In genomic region chr12:4917805-4918591, GRCm38 (mm10) we compare ENCODE assay signal across 8 mouse cellular contexts. TPM values are rescaled to one million over a fixed set of nuclear protein-coding genes. Genes with fewer than 3 reads are reported as not detected.
DNase-seq lines count a peak whose midpoint lies in the region; ATAC-seq and TF ChIP-seq lines count a peak whose summit lies in the region.

No protein-coding gene starts in this region.

- ATAC-seq in kidney, embryonic 14.5 days (ENCODE audit: low FRiP score, low TSS enrichment): peak; percentile 74
- peak; percentile 73 for ATAC-seq in monocyte, adult 5-6 weeks (replicated peaks; ENCODE audit: insufficient number of reproducible peaks, low FRiP score, low TSS enrichment, poor library complexity, severe bottlenecking)

- DNase-seq in 3T3-L1 (ENCODE audit: low read depth, low spot score): peak; percentile 72
- peak; percentile 46 for DNase-seq in adrenal gland, adult 8-10 months
- peak; percentile 84 for DNase-seq in heart, embryonic 10.5 days (ENCODE audit: low spot score)
- peak; percentile 81 for DNase-seq in liver, adult 2 months (ENCODE audit: extremely low read depth, low read depth, low spot score)
- peak; percentile 84 for DNase-seq in splenic B cell, adult 2 months (ENCODE audit: low read depth, low spot score)

- under 1% methylated on average over 48 of the region's 48 CpGs for WGBS in heart, embryonic 10.5 days
- WGBS in kidney, embryonic 14.5 days: under 1% methylated on average over 42 of the region's 48 CpGs
- WGBS in liver, adult 2 months: under 1% methylated on average over 47 of the region's 48 CpGs

- H3K27ac ChIP-seq in embryonic fibroblast, embryonic 13.5 days (ENCODE audit: insufficient read depth, low read length): peak overlapping the region; percentile 56
- H3K27ac ChIP-seq in heart, embryonic 10.5 days: peak overlapping the region; percentile 100
- H3K27ac ChIP-seq in kidney, embryonic 14.5 days (ENCODE audit: low read depth, low read length): peak overlapping the region; percentile 96
- peak overlapping the region; percentile 82 for H3K27ac ChIP-seq in liver, adult 2 months (replicated peaks; ENCODE audit: insufficient read depth, low read depth, low read length)

- peak; percentile 56 for TF ChIP-seq POLR2A in embryonic fibroblast, embryonic 13.5 days (IDR thresholded peaks at IDR 0.05; ENCODE audit: low read depth, low read length)
- no peak for TF ChIP-seq POLR2A in liver, adult 2 months (IDR thresholded peaks at IDR 0.05; ENCODE audit: extremely low read depth, insufficient read depth, low read length)

- H3K4me2 ChIP-seq in kidney, embryonic 14.5 days (replicated peaks; ENCODE audit: low read depth, low read length): peak overlapping the region; percentile 67

- no peaks in the 10 kb centered on the region for H3K27me3 ChIP-seq in heart, embryonic 10.5 days (ENCODE audit: insufficient read depth, poor library complexity, severe bottlenecking)
- no peaks in the 10 kb centered on the region for H3K27me3 ChIP-seq in kidney, embryonic 14.5 days (ENCODE audit: control insufficient read depth, insufficient read depth, low read length)
- H3K27me3 ChIP-seq in liver, adult 2 months (ENCODE audit: control insufficient read depth, insufficient read depth, low read length): no peaks in the 10 kb centered on the region
- no peaks in the 10 kb centered on the region; the same call in 1 of the 2 replicates for H3K27me3 ChIP-seq in splenic B cell, adult 2 months (ENCODE audit: control insufficient read depth, insufficient read depth, low read length, poor library complexity, severe bottlenecking)

- peaks cover 4% of the 10 kb centered on the region; the same call in 1 of the 2 replicates for H3K79me2 ChIP-seq in liver, adult 2 months (ENCODE audit: control insufficient read depth, insufficient read depth, low read length)

- H3K9ac ChIP-seq in kidney, embryonic 14.5 days (ENCODE audit: low read depth, low read length): peak overlapping the region; percentile 99
- H3K9ac ChIP-seq in liver, adult 2 months (ENCODE audit: low read depth, low read length): peak overlapping the region; percentile 95

- no peaks in the 10 kb centered on the region for H3K36me3 ChIP-seq in heart, embryonic 10.5 days
- H3K36me3 ChIP-seq in kidney, embryonic 14.5 days (ENCODE audit: control insufficient read depth, insufficient read depth, low read length): no peaks in the 10 kb centered on the region
- H3K36me3 ChIP-seq in liver, adult 2 months (ENCODE audit: control insufficient read depth, insufficient read depth, low read length): no peaks in the 10 kb centered on the region
- H3K36me3 ChIP-seq in splenic B cell, adult 2 months (ENCODE audit: control insufficient read depth, insufficient read depth, low read length, poor library complexity, severe bottlenecking): no peaks in the 10 kb centered on the region

- peak overlapping the region; percentile 94 for H3K4me3 ChIP-seq in embryonic fibroblast, embryonic 13.5 days (ENCODE audit: insufficient read depth, low read length)
- H3K4me3 ChIP-seq in heart, embryonic 10.5 days: peak overlapping the region; percentile 85
- peak overlapping the region; percentile 66 for H3K4me3 ChIP-seq in kidney, embryonic 14.5 days (ENCODE audit: low read length)
- H3K4me3 ChIP-seq in liver, adult 2 months (ENCODE audit: insufficient read depth, low read depth, low read length): peak overlapping the region; percentile 82

- H3K4me1 ChIP-seq in embryonic fibroblast, embryonic 13.5 days (ENCODE audit: control insufficient read depth, insufficient read depth, low read length): no peaks in the 10 kb centered on the region
- H3K4me1 ChIP-seq in heart, embryonic 10.5 days: no peaks in the 10 kb centered on the region; the same call in 1 of the 2 replicates
- no peaks in the 10 kb centered on the region for H3K4me1 ChIP-seq in kidney, embryonic 14.5 days (ENCODE audit: control insufficient read depth, insufficient read depth, low read length)
- peaks cover 11% of the 10 kb centered on the region for H3K4me1 ChIP-seq in liver, adult 2 months (ENCODE audit: control insufficient read depth, insufficient read depth, low read length)

- no peak for TF ChIP-seq CTCF in embryonic fibroblast, embryonic 13.5 days (IDR thresholded peaks at IDR 0.05; ENCODE audit: borderline replicate concordance, insufficient read depth, low read length)
- no peak for TF ChIP-seq CTCF in liver, adult 2 months (IDR thresholded peaks at IDR 0.05; ENCODE audit: low read depth, low read length)

- no peaks in the 10 kb centered on the region for H3K9me3 ChIP-seq in heart, embryonic 10.5 days
- H3K9me3 ChIP-seq in kidney, embryonic 14.5 days (ENCODE audit: control insufficient read depth, low read length): no peaks in the 10 kb centered on the region

RNA-seq across cellular contexts. Expression of gene Atad2b, which starts 0.8 kb away (rescaled TPM):
- total RNA-seq in adrenal gland, adult 8-10 months (2022): 10 to 100 TPM; 22.5 to 31.4 (median 25.5) TPM
- 17.5 and 24.2 TPM in 2 replicates for polyA plus RNA-seq in embryonic fibroblast, embryonic 13.5 days (2011; ENCODE audit: insufficient read length, low read depth, missing spikeins)
- polyA plus RNA-seq in heart, embryonic 10.5 days (2016; fragmentation: Nextera tagmentation; extraction: Ambion mirVana): 6.7 and 8.8 TPM in 2 replicates
- polyA plus RNA-seq in kidney, embryonic 14.5 days (2014; fragmentation: Nextera tagmentation; extraction: Ambion mirVana): 15.7 and 21.8 TPM in 2 replicates
- total RNA-seq in liver, adult 2 months (2014; rRNA removed): 12.5 and 13.6 TPM in 2 replicates
- 5.3 and 7.2 TPM in 2 replicates for polyA plus RNA-seq in liver, adult 2 months (2012; rRNA removed)
- 43.3 to 66.9 TPM (median 52.2 TPM) in 3 replicates for total RNA-seq in monocyte, adult 5-6 weeks (2017)

RNA-seq across cellular contexts. Expression of gene Ubxn2a, which starts 10.5 kb away (rescaled TPM):
- 10 to 100 TPM; 38.2 to 49.6 (median 42.1) TPM for total RNA-seq in adrenal gland, adult 8-10 months (2022)
- 18.0 and 21.3 TPM in 2 replicates for polyA plus RNA-seq in embryonic fibroblast, embryonic 13.5 days (2011; ENCODE audit: insufficient read length, low read depth, missing spikeins)
- polyA plus RNA-seq in heart, embryonic 10.5 days (2016; fragmentation: Nextera tagmentation; extraction: Ambion mirVana): 29.6 and 30.7 TPM in 2 replicates
- polyA plus RNA-seq in kidney, embryonic 14.5 days (2014; fragmentation: Nextera tagmentation; extraction: Ambion mirVana): 17.4 and 27.0 TPM in 2 replicates
- total RNA-seq in liver, adult 2 months (2014; rRNA removed): 15.6 and 18.7 TPM in 2 replicates
- polyA plus RNA-seq in liver, adult 2 months (2012; rRNA removed): 3.2 and 3.4 TPM in 2 replicates
- total RNA-seq in monocyte, adult 5-6 weeks (2017): 43.1 to 48.6 TPM (median 47.9 TPM) in 3 replicates

RNA-seq across cellular contexts. Expression of gene Mfsd2b, which starts 43.8 kb away (rescaled TPM):
- total RNA-seq in adrenal gland, adult 8-10 months (2022): 1 to 10 TPM in 1 of 4 experiments, under 1 TPM in 3; 0.67 to 1.8 (median 0.83) TPM
- 0.27 and 0.28 TPM in 2 replicates for polyA plus RNA-seq in embryonic fibroblast, embryonic 13.5 days (2011; ENCODE audit: insufficient read length, low read depth, missing spikeins)
- polyA plus RNA-seq in heart, embryonic 10.5 days (2016; fragmentation: Nextera tagmentation; extraction: Ambion mirVana): 10.9 and 13.5 TPM in 2 replicates
- polyA plus RNA-seq in kidney, embryonic 14.5 days (2014; fragmentation: Nextera tagmentation; extraction: Ambion mirVana): 0.81 and 1.3 TPM in 2 replicates
- 0.13 and 0.18 TPM in 2 replicates for total RNA-seq in liver, adult 2 months (2014; rRNA removed)
- polyA plus RNA-seq in liver, adult 2 months (2012; rRNA removed): 0.17 and 0.39 TPM in 2 replicates
- total RNA-seq in monocyte, adult 5-6 weeks (2017): 1.7 to 14.7 TPM in 2 of 3 replicates, not detected in the other

Comparison
In these comparisons a context has a peak if more than half of its experiments do, and no peak if none do; other contexts are left out.
1. Peak in every context shown above with its lines: DNase-seq, ATAC-seq, H3K4me3 ChIP-seq and H3K27ac ChIP-seq.